Mouse (Mus musculus): ENCODE results near the gene Adck1. TPM values are rescaled to one million over a fixed set of nuclear protein-coding genes. Genes with fewer than 3 reads are reported as not detected.

Adck1 gene
- total and polyA plus RNA-seq, 3 experiments = 30.6 to 34.3 TPM; not detected in 1

DNA sequence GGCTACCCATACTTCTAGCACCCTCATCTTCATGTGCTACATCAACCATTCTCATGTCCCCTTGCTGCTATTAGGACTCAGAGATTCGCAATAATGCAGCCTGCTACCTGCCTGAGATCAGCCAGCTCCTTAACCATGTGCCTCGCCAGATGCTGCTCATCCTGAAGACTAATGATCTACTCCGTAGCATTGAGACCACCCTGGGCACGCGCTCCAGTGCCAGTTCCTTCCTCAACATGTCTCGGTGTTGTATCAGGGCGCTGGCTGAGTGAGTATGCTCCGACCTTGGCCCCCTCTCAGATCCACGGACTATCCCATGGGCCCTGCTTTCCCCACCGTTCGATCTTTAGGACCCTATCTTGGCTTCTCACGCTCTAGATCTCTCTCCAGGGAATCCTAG lies 98.6 kb downstream of the Adck1 start:
- Histone ChIP-seq H3K9ac (ENCODE audit: control insufficient read depth, low read depth, low read length, poor library complexity, severe bottlenecking) (no peak overlapping the region), H3K27me3 (ENCODE audit: control insufficient read depth in 1 of 2, insufficient read depth in 2 of 2, low read length in 2 of 2) (no peaks in the 10 kb centered on the region), H3K4me3 (ENCODE audit: control insufficient read depth in 1 of 2, insufficient read depth in 1 of 2, low read depth in 2 of 2, low read length in 2 of 2) (no peak overlapping the region), H3K79me2 (ENCODE audit: control insufficient read depth, insufficient read depth, low read length, poor library complexity) (no peaks in the 10 kb centered on the region), H3K27ac (ENCODE audit: control insufficient read depth, low read depth, low read length) (no peak overlapping the region; the same call in 1 of the 2 replicates), H3K36me3 (ENCODE audit: control insufficient read depth in 1 of 2, insufficient read depth in 2 of 2, low read length in 2 of 2) (peaks cover 0 to 32% of the 10 kb centered on the region in 2 experiments; a peak in 2 of 4 replicates), H3K4me1 (ENCODE audit: control insufficient read depth in 1 of 2, insufficient read depth in 2 of 2, low read length in 2 of 2) (peaks cover 16 to 47% of the 10 kb centered on the region in 2 experiments), H3K9me3 (replicated peaks; ENCODE audit: insufficient read depth, low read length) (no peaks in the 10 kb centered on the region)
- no peak for DNase-seq (ENCODE audit: low read depth, low spot score)
- TF ChIP-seq USF1 (IDR thresholded peaks at IDR 0.05; ENCODE audit: low read depth, low read length) (no peak), HCFC1 (IDR thresholded peaks at IDR 0.05; ENCODE audit: low read depth, low read length) (no peak), MAZ (IDR thresholded peaks at IDR 0.05; ENCODE audit: low read depth, low read length) (no peak), JUND (IDR thresholded peaks at IDR 0.05; ENCODE audit: low read depth, low read length) (no peak), RCOR1 (IDR thresholded peaks at IDR 0.05; ENCODE audit: low read depth, low read length) (no peak), ZMIZ1 (IDR thresholded peaks at IDR 0.05; ENCODE audit: low read depth, low read length) (no peak), MAX (IDR thresholded peaks at IDR 0.05; ENCODE audit: low read length) (no peak), CHD1 (IDR thresholded peaks at IDR 0.05; ENCODE audit: low read depth, low read length) (no peak)

- peaks cover 0 to 31% of the 10 kb centered on the region in 2 experiments; a peak in 2 of 4 replicates for H3K36me3 ChIP-seq (ENCODE audit: control insufficient read depth in 1 of 2, insufficient read depth in 2 of 2, low read length in 2 of 2)
- H3K4me3 ChIP-seq (ENCODE audit: control insufficient read depth in 1 of 2, insufficient read depth in 1 of 2, low read depth in 2 of 2, low read length in 2 of 2) = no peak overlapping the region
Measured at GRCm38 (mm10) chr12:88459461-88459860, 99.1 kb downstream of the Adck1 start.

DNA sequence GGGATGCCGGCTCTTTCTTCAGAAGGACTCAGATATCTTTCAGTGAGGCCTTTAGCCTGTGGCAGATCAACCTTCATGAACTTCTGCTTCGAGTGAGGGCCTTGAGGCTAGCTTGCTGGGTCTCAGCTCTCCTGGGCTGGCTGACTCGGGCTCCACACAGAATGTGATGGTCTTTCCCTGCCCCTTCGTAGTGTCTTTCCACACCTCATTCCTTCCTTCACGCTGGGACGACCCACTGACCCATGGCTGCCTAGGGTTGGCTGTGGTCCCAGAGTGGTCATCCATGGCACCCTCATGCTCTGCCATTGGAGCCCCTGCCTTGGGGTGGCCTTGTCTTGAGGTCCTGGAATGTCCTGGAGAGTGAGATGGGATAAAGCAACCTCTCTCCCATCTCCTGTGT lies 100.7 kb downstream of the Adck1 start:
- Histone ChIP-seq H3K9me3 (replicated peaks; ENCODE audit: insufficient read depth, low read length) (no peaks in the 10 kb centered on the region), H3K9ac (ENCODE audit: control insufficient read depth, low read depth, low read length, poor library complexity, severe bottlenecking) (no peak overlapping the region), H3K4me3 (ENCODE audit: control insufficient read depth in 1 of 2, insufficient read depth in 1 of 2, low read depth in 2 of 2, low read length in 2 of 2) (no peak overlapping the region), H3K4me1 (ENCODE audit: control insufficient read depth in 1 of 2, insufficient read depth in 2 of 2, low read length in 2 of 2) (peaks cover 15 to 28% of the 10 kb centered on the region in 2 experiments), H3K79me2 (ENCODE audit: control insufficient read depth, insufficient read depth, low read length, poor library complexity) (no peaks in the 10 kb centered on the region), H3K27ac (ENCODE audit: control insufficient read depth, low read depth, low read length) (no peak overlapping the region), H3K36me3 (ENCODE audit: control insufficient read depth in 1 of 2, insufficient read depth in 2 of 2, low read length in 2 of 2) (peaks cover 0 to 23% of the 10 kb centered on the region in 2 experiments; a peak in 2 of 4 replicates), H3K27me3 (ENCODE audit: control insufficient read depth in 1 of 2, insufficient read depth in 2 of 2, low read length in 2 of 2) (no peaks in the 10 kb centered on the region)
- no peak for DNase-seq (ENCODE audit: low read depth, low spot score)
- TF ChIP-seq EP300 (IDR thresholded peaks at IDR 0.05; ENCODE audit: low read depth in 1 of 2, low read length in 2 of 2) (no peak), ETS1 (IDR thresholded peaks at IDR 0.05; ENCODE audit: low read depth, low read length) (no peak), NELFE (IDR thresholded peaks at IDR 0.05; ENCODE audit: low read depth, low read length) (no peak), USF1 (IDR thresholded peaks at IDR 0.05; ENCODE audit: low read depth, low read length) (no peak), SMC3 (IDR thresholded peaks at IDR 0.05; ENCODE audit: low read depth, low read length) (no peak), KAT2A (conservative IDR thresholded peaks at IDR 0.05; ENCODE audit: low read depth, low read length) (no peak)

More at GRCm38 (mm10) chr12:88459461-88459860, 99.1 kb downstream of the Adck1 start:
- Histone ChIP-seq H3K9ac (ENCODE audit: control insufficient read depth, low read depth, low read length, poor library complexity, severe bottlenecking) (no peak overlapping the region), H3K27me3 (ENCODE audit: control insufficient read depth in 1 of 2, insufficient read depth in 2 of 2, low read length in 2 of 2) (no peaks in the 10 kb centered on the region), H3K27ac (ENCODE audit: control insufficient read depth, low read depth, low read length) (no peak overlapping the region; the same call in 1 of the 2 replicates), H3K4me1 (ENCODE audit: control insufficient read depth in 1 of 2, insufficient read depth in 2 of 2, low read length in 2 of 2) (peaks cover 16 to 43% of the 10 kb centered on the region in 2 experiments), H3K79me2 (ENCODE audit: control insufficient read depth, insufficient read depth, low read length, poor library complexity) (no peaks in the 10 kb centered on the region), H3K9me3 (replicated peaks; ENCODE audit: insufficient read depth, low read length) (no peaks in the 10 kb centered on the region)
- TF ChIP-seq GATA1 (IDR thresholded peaks at IDR 0.05; ENCODE audit: low read depth, low read length) (peak; percentile 47; the same call in 1 of the 2 replicates), BHLHE40 (IDR thresholded peaks at IDR 0.05; ENCODE audit: borderline replicate concordance, low read depth, low read length) (no peak), EP300 (IDR thresholded peaks at IDR 0.05; ENCODE audit: low read depth in 1 of 2, low read length in 2 of 2) (peak; percentile 49 to 61), TCF12 (IDR thresholded peaks at IDR 0.05; ENCODE audit: low read depth, low read length) (peak; percentile 80), NRF1 (IDR thresholded peaks at IDR 0.05; ENCODE audit: insufficient read depth, low read depth, low read length, poor library complexity, severe bottlenecking) (0 out of 2 replicates have a peak, but pooled peaks have one; percentile 27), CTCF (IDR thresholded peaks at IDR 0.05 in 2 of 3, conservative IDR thresholded peaks at IDR 0.05 in 1 of 3; ENCODE audit: control insufficient read depth in 1 of 3, insufficient read depth in 1 of 3, low read depth in 2 of 3, low read length in 3 of 3, poor library complexity in 1 of 3, severe bottlenecking in 1 of 3) (no peak), MAZ (IDR thresholded peaks at IDR 0.05; ENCODE audit: low read depth, low read length) (0 out of 2 replicates have a peak, but pooled peaks have one; percentile 26)
- peak; percentile 37 for DNase-seq (ENCODE audit: low read depth, low spot score)
